Mouse (Mus musculus): Measurements from ENCODE around the gene Rasgrf1. TPM values are rescaled to one million over a fixed set of nuclear protein-coding genes. Genes with fewer than 3 reads are reported as not detected.

Rasgrf1 gene
- total RNA-seq, 2 experiments from 2014 or later: 12.7 to 17.1 TPM

Other genes starting within 250 kb of the Rasgrf1 start
- 10 to 100 TPM; 67.3 to 92.8 TPM for gene Tmed3, start 204.8 kb upstream of the Rasgrf1 start, total RNA-seq (2021)
- not detected for gene Ankrd34c, start 171.4 kb upstream of the Rasgrf1 start, total RNA-seq (2021)
- gene Ctsh, start 144.2 kb downstream of the Rasgrf1 start, total RNA-seq (2021): 100 to 1,000 TPM; 128 to 170 TPM
- 100 to 1,000 TPM; 341 to 364 TPM for gene Morf4l1, start 204.9 kb downstream of the Rasgrf1 start, total RNA-seq (2021)